Mouse (Mus musculus): ENCODE measurements around the gene Irf1.

DNA sequence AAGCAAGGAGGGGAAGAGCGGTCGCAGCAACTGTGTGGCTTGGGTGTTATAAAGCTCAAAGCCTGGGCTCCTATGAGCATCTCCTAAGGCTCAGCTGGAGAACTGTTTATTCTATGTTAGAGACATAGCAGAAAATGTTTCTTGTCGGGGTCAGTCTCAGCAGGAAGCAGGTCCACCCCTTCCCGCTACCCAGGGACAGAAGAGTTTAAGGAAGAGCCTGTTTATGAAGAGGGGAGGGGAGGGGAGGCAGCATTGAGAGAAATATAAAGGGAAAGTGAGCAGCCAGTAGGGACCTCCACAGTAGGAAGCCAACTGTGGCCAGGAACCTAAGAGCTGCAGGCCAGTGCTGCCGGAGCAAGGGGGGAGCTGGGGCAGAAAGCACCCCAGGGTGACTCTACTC lies 39.5 kb downstream of the Irf1 start:
- TF ChIP-seq CTCF (conservative IDR thresholded peaks at IDR 0.05; ENCODE audit: low read length): no peak
- TF ChIP-seq NANOG (IDR thresholded peaks at IDR 0.05; ENCODE audit: borderline replicate concordance, low read length): no peak

Measured in E14TG2a.4 (cell line).